Mouse (Mus musculus): ENCODE results near the gene Fam205a1. TPM values are rescaled to one million over a fixed set of nuclear protein-coding genes. Genes with fewer than 3 reads are reported as not detected.
"Not testable (repeated sequence)": the region's sequence is repeated elsewhere in the genome, so short reads cannot be mapped to it uniquely, and the experiment has no call there.

Fam205a1 gene
- 0.08 TPM in 1 of 2 replicates, not detected in the other for polyA plus RNA-seq (2015; fragmentation: Nextera tagmentation; extraction: Ambion mirVana)

GRCm38 (mm10) chr4:42853788-42854187 lies at the start of gene Fam205a1:
Gene Fam205a1 (minus strand): TSS chr4:42853888.
- not testable (repeated sequence) for H3K4me2 ChIP-seq; ATAC-seq (ENCODE audit: borderline replicate concordance, extremely low read depth, low FRiP score, low TSS enrichment); H3K4me3 ChIP-seq; H3K36me3 ChIP-seq; H3K27ac ChIP-seq; H3K27me3 ChIP-seq; H3K4me1 ChIP-seq; H3K9ac ChIP-seq; H3K9me3 ChIP-seq
- 64% methylated on average over 1 of the region's 1 CpGs for WGBS

GRCm38 (mm10) chr4:42902730-42903129 lies 49.0 kb upstream of the Fam205a1 start:
- Histone ChIP-seq H3K36me3 (no peaks in the 10 kb centered on the region), H3K4me1 (no peaks in the 10 kb centered on the region), H3K27me3 (no peaks in the 10 kb centered on the region), H3K27ac (no peak overlapping the region), H3K4me2 (no peak overlapping the region), H3K9ac (no peak overlapping the region), H3K4me3 (no peak overlapping the region), H3K9me3 (no peaks in the 10 kb centered on the region)
- ATAC-seq (ENCODE audit: borderline replicate concordance, extremely low read depth, low FRiP score, low TSS enrichment): no peak
- WGBS: 83% methylated on average over 5 of the region's 5 CpGs

- Histone ChIP-seq H3K27me3 (no peaks in the 10 kb centered on the region), H3K27ac (no peak overlapping the region)
- WGBS: 48% methylated on average over 9 of the region's 9 CpGs
Measured at GRCm38 (mm10) chr4:42902174-42902573, 48.5 kb upstream of the Fam205a1 start.

GRCm38 (mm10) chr4:42900878-42901277 lies 47.2 kb upstream of the Fam205a1 start:
- no peak overlapping the region for H3K4me2 ChIP-seq
- no peaks in the 10 kb centered on the region for H3K36me3 ChIP-seq
- no peak overlapping the region for H3K4me3 ChIP-seq
- no peaks in the 10 kb centered on the region for H3K27me3 ChIP-seq
- no peak for ATAC-seq (ENCODE audit: borderline replicate concordance, extremely low read depth, low FRiP score, low TSS enrichment)
- H3K27ac ChIP-seq: no peak overlapping the region
- no peaks in the 10 kb centered on the region for H3K9me3 ChIP-seq
- H3K4me1 ChIP-seq: no peaks in the 10 kb centered on the region
- H3K9ac ChIP-seq: no peak overlapping the region
- 68% methylated on average over 5 of the region's 5 CpGs for WGBS

More at GRCm38 (mm10) chr4:42902174-42902573, 48.5 kb upstream of the Fam205a1 start:
- H3K9ac ChIP-seq: no peak overlapping the region
- no peak overlapping the region for H3K4me3 ChIP-seq
- ATAC-seq (ENCODE audit: borderline replicate concordance, extremely low read depth, low FRiP score, low TSS enrichment): no peak
- H3K9me3 ChIP-seq: no peaks in the 10 kb centered on the region
- no peaks in the 10 kb centered on the region for H3K4me1 ChIP-seq
- H3K36me3 ChIP-seq: no peaks in the 10 kb centered on the region
- no peak overlapping the region for H3K4me2 ChIP-seq

GRCm38 (mm10) chr4:42898914-42899313 lies 45.2 kb upstream of the Fam205a1 start:
- no peak overlapping the region for H3K4me2 ChIP-seq
- ATAC-seq (ENCODE audit: borderline replicate concordance, extremely low read depth, low FRiP score, low TSS enrichment): no peak
- H3K4me1 ChIP-seq: no peaks in the 10 kb centered on the region
- H3K27me3 ChIP-seq: no peaks in the 10 kb centered on the region
- 41% methylated on average over 3 of the region's 3 CpGs for WGBS
- H3K27ac ChIP-seq: no peak overlapping the region
- no peak overlapping the region for H3K4me3 ChIP-seq
- no peak overlapping the region for H3K9ac ChIP-seq
- H3K9me3 ChIP-seq: no peaks in the 10 kb centered on the region
- no peaks in the 10 kb centered on the region for H3K36me3 ChIP-seq

- WGBS: 75% methylated on average over 7 of the region's 7 CpGs
- H3K4me1 ChIP-seq: no peaks in the 10 kb centered on the region
- H3K27me3 ChIP-seq: no peaks in the 10 kb centered on the region
- no peak overlapping the region for H3K9ac ChIP-seq
- no peak overlapping the region for H3K27ac ChIP-seq
- ATAC-seq (ENCODE audit: borderline replicate concordance, extremely low read depth, low FRiP score, low TSS enrichment): no peak
- H3K36me3 ChIP-seq: no peaks in the 10 kb centered on the region
- no peak overlapping the region for H3K4me2 ChIP-seq
- no peak overlapping the region for H3K4me3 ChIP-seq
- H3K9me3 ChIP-seq: no peaks in the 10 kb centered on the region
Measured at GRCm38 (mm10) chr4:42895118-42895517, 41.4 kb upstream of the Fam205a1 start.

- Histone ChIP-seq H3K9ac (no peak overlapping the region), H3K27ac (no peak overlapping the region), H3K27me3 (no peaks in the 10 kb centered on the region), H3K36me3 (no peaks in the 10 kb centered on the region), H3K4me1 (no peaks in the 10 kb centered on the region), H3K9me3 (no peaks in the 10 kb centered on the region), H3K4me2 (no peak overlapping the region), H3K4me3 (no peak overlapping the region)
- WGBS: 61% methylated on average over 7 of the region's 7 CpGs
- ATAC-seq (ENCODE audit: borderline replicate concordance, extremely low read depth, low FRiP score, low TSS enrichment): no peak
Measured at GRCm38 (mm10) chr4:42891176-42891575, 37.5 kb upstream of the Fam205a1 start.

- no peaks in the 10 kb centered on the region for H3K36me3 ChIP-seq
- no peak for ATAC-seq (ENCODE audit: borderline replicate concordance, extremely low read depth, low FRiP score, low TSS enrichment)
- H3K27me3 ChIP-seq: no peaks in the 10 kb centered on the region
- H3K9ac ChIP-seq: no peak overlapping the region
- H3K4me1 ChIP-seq: no peaks in the 10 kb centered on the region
- H3K4me2 ChIP-seq: no peak overlapping the region
- no peak overlapping the region for H3K4me3 ChIP-seq
- H3K27ac ChIP-seq: no peak overlapping the region
- WGBS: 89% methylated on average over 6 of the region's 6 CpGs
- no peaks in the 10 kb centered on the region for H3K9me3 ChIP-seq
Measured at GRCm38 (mm10) chr4:42888806-42889205, 35.1 kb upstream of the Fam205a1 start.

GRCm38 (mm10) chr4:42886926-42887325 lies 33.2 kb upstream of the Fam205a1 start:
- Histone ChIP-seq H3K27ac (no peak overlapping the region), H3K4me1 (no peaks in the 10 kb centered on the region), H3K27me3 (no peaks in the 10 kb centered on the region), H3K9me3 (no peaks in the 10 kb centered on the region), H3K4me2 (no peak overlapping the region), H3K4me3 (no peak overlapping the region), H3K36me3 (no peaks in the 10 kb centered on the region), H3K9ac (no peak overlapping the region)
- WGBS: 87% methylated on average over 6 of the region's 6 CpGs
- no peak for ATAC-seq (ENCODE audit: borderline replicate concordance, extremely low read depth, low FRiP score, low TSS enrichment)

GRCm38 (mm10) chr4:42880677-42880948 lies 26.9 kb upstream of the Fam205a1 start:
- WGBS: 42% methylated on average over 1 of the region's 1 CpGs
- Histone ChIP-seq H3K4me3 (no peak overlapping the region), H3K4me1 (no peaks in the 10 kb centered on the region), H3K4me2 (no peak overlapping the region), H3K27me3 (no peaks in the 10 kb centered on the region), H3K9ac (no peak overlapping the region), H3K36me3 (no peaks in the 10 kb centered on the region), H3K27ac (no peak overlapping the region), H3K9me3 (no peaks in the 10 kb centered on the region)
- ATAC-seq (ENCODE audit: borderline replicate concordance, extremely low read depth, low FRiP score, low TSS enrichment): no peak

- Histone ChIP-seq H3K27me3 (no peaks in the 10 kb centered on the region), H3K9me3 (no peaks in the 10 kb centered on the region), H3K4me3 (no peak overlapping the region), H3K4me2 (no peak overlapping the region), H3K4me1 (no peaks in the 10 kb centered on the region), H3K27ac (no peak overlapping the region), H3K36me3 (no peaks in the 10 kb centered on the region), H3K9ac (no peak overlapping the region)
- 66% methylated on average over 16 of the region's 16 CpGs for WGBS
- ATAC-seq (ENCODE audit: borderline replicate concordance, extremely low read depth, low FRiP score, low TSS enrichment): no peak
Measured at GRCm38 (mm10) chr4:42879829-42880676, 26.4 kb upstream of the Fam205a1 start.

- Histone ChIP-seq H3K27ac (no peak overlapping the region), H3K9me3 (no peaks in the 10 kb centered on the region), H3K4me3 (no peak overlapping the region), H3K4me1 (no peaks in the 10 kb centered on the region), H3K9ac (no peak overlapping the region), H3K36me3 (no peaks in the 10 kb centered on the region), H3K4me2 (no peak overlapping the region), H3K27me3 (no peaks in the 10 kb centered on the region)
- WGBS: 66% methylated on average over 2 of the region's 2 CpGs
- ATAC-seq (ENCODE audit: borderline replicate concordance, extremely low read depth, low FRiP score, low TSS enrichment): no peak
Measured at GRCm38 (mm10) chr4:42877657-42878056, 24.0 kb upstream of the Fam205a1 start.
